Mouse (Mus musculus) kidney, postnatal 4 days (tissue): ENCODE results near the gene Ufsp1.

Experiments used
- DNase-seq, 2 experiments: peaks; one replicate each; pipeline ENCODE4 v3.0.0; 2021; ENCODE audit warnings: mixed read lengths in 2 of 2

The Ufsp1 gene

GRCm38 (mm10) chr5:137335066-137335465 is 40.6 kb downstream of the Ufsp1 start:
- DNase-seq, result no peak

DNA sequence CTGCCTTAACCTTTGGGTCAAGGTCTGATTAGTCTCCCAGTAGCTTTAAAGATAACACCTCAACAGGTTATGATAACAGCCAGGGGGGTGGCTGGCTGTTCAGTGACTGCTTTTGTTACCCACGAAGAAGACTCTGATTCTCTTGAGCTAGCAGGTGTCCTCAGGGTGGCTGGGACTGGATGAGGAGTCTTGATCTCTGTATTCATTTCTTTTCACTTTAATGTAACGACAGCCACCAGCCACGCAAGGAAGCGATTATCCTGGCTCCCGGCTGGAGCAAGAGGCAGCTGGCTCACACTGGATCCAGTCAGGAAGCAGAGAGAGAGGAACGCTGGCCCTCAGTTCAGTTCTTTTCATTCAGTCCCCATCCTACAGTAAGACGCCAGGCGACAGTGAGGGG is 42.8 kb downstream of the Ufsp1 start:
- peak in 1 of 2 experiments; percentile 41 for DNase-seq

GRCm38 (mm10) chr5:137338256-137338655 is 43.8 kb downstream of the Ufsp1 start:
- peak; percentile 94 to 96 for DNase-seq

- peak; percentile 64 to 74 for DNase-seq
These were observed 44.3 kb downstream of the Ufsp1 start for GRCm38 (mm10) chr5:137338663-137339289.

GRCm38 (mm10) chr5:137339290-137339979 is 45.0 kb downstream of the Ufsp1 start:
- DNase-seq, result peak; percentile 62 to 76

DNA sequence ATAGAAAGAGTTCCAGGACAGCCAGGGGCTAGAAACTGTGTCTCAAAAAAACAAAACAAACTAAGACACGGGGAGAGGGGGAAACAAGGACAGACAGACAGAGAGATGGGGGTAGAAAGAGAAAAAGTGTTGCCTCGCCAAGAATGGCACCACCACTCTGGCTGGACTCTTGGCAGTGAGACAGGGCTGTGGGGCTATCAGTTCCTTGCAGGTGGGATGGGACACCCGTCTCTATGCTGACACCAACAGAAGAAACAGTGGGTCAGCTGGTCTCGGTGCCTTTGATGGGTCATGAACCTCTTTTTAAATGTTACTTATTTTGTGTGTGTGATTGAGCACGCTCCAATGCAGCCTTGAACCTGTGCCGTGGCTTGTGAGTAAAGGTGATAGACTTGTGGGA is 45.8 kb downstream of the Ufsp1 start:
- no peak for DNase-seq

- DNase-seq, result no peak
These were observed 48.1 kb downstream of the Ufsp1 start for GRCm38 (mm10) chr5:137342407-137343012.

DNA sequence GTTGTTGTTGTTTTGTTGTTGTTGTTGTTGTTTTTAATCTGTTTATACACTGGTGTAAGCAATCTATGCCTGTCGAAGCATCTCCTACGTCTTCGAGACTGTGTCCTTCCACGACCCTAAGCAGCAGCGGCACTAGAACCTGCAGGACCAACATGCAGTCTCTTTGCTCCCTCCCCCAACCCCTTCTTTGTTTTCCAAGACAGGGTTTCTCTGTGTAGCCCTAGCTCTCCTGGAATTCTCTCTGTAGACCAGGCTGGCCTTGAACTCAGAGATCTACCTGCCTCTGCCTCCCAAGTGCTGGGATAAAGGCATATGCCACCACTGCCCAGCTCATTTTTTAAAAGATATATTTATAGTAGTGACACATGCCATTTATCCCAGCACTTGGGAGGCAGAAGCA is 49.0 kb downstream of the Ufsp1 start:
- DNase-seq, result no peak

- peak in 1 of 2 experiments; percentile 29 for DNase-seq
These were observed 49.4 kb downstream of the Ufsp1 start for GRCm38 (mm10) chr5:137343869-137344268.
